Mouse (Mus musculus): ENCODE measurements around the gene Timm10b. TPM values are rescaled to one million over a fixed set of nuclear protein-coding genes. Genes with fewer than 3 reads are reported as not detected.

Gene Timm10b
- polyA plus RNA-seq, 1 experiment from 2014 or later: 150 TPM

DNA sequence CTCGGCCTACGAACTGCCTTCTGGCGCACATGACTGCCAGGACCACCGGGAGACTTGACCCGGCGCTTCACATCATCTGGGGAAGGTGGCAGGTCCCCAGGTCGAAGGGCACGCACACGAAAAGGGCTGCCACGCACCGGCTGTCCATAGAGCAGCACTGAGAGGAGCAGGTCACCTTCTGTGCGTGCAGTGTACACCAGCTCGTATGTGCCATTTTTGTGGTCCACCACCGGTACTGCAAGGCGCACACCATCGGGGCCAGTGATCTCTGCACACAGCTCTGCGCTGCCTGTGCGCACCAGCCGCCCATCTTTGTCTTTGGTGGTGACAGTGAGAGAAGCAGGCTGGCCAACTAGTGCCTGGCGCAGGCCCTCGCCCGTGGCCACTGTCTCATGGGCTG, 22.0 kb upstream of the Timm10b start:
- 92% methylated on average over 22 of the region's 22 CpGs for whole genome bisulfite sequencing
- H3K4me1 ChIP-seq (ENCODE audit: control insufficient read depth, insufficient read depth, low read length): no peaks in the 10 kb centered on the region
- ATAC-seq (replicated peaks; ENCODE audit: insufficient number of reproducible peaks, low FRiP score, low TSS enrichment, low read depth) (no peak), DNase-seq (ENCODE audit: low spot score) (no peak)
- H3K27me3 ChIP-seq (ENCODE audit: control insufficient read depth, insufficient read depth, low read length): no peaks in the 10 kb centered on the region
- H3K9me3 ChIP-seq (replicated peaks; ENCODE audit: control insufficient read depth, low read length): no peaks in the 10 kb centered on the region
- H3K36me3 ChIP-seq (replicated peaks; ENCODE audit: control insufficient read depth, insufficient read depth, low read depth, low read length): peaks cover 2% of the 10 kb centered on the region
- no peak overlapping the region for H3K4me2 ChIP-seq (ENCODE audit: low read depth, low read length)
- no peak overlapping the region for H3K9ac ChIP-seq (replicated peaks; ENCODE audit: low read length)
- no peak overlapping the region for H3K27ac ChIP-seq (replicated peaks; ENCODE audit: low read depth, low read length)
- H3K4me3 ChIP-seq (ENCODE audit: low read depth, low read length): no peak overlapping the region

- no peaks in the 10 kb centered on the region; the same call in 1 of the 2 replicates for H3K36me3 ChIP-seq (replicated peaks; ENCODE audit: control insufficient read depth, insufficient read depth, low read depth, low read length)
- H3K27ac ChIP-seq (replicated peaks; ENCODE audit: low read depth, low read length): no peak overlapping the region
- no peaks in the 10 kb centered on the region for H3K27me3 ChIP-seq (ENCODE audit: control insufficient read depth, insufficient read depth, low read length)
- WGBS: 83% methylated on average over 3 of the region's 3 CpGs
- no peak overlapping the region for H3K4me2 ChIP-seq (ENCODE audit: low read depth, low read length)
- H3K9me3 ChIP-seq (replicated peaks; ENCODE audit: control insufficient read depth, low read length): no peaks in the 10 kb centered on the region
- ATAC-seq (replicated peaks; ENCODE audit: insufficient number of reproducible peaks, low FRiP score, low TSS enrichment, low read depth) (no peak), DNase-seq (ENCODE audit: low spot score) (no peak)
- H3K4me1 ChIP-seq (ENCODE audit: control insufficient read depth, insufficient read depth, low read length): no peaks in the 10 kb centered on the region
- H3K4me3 ChIP-seq (ENCODE audit: low read depth, low read length): no peak overlapping the region
- H3K9ac ChIP-seq (replicated peaks; ENCODE audit: low read length): no peak overlapping the region
These were observed 20.2 kb upstream of the Timm10b start for GRCm38 (mm10) chr7:105619701-105620100.

- Histone ChIP-seq H3K9me3 (replicated peaks; ENCODE audit: control insufficient read depth, low read length) (no peaks in the 10 kb centered on the region), H3K4me2 (ENCODE audit: low read depth, low read length) (no peak overlapping the region), H3K36me3 (replicated peaks; ENCODE audit: control insufficient read depth, insufficient read depth, low read depth, low read length) (no peaks in the 10 kb centered on the region; the same call in 1 of the 2 replicates), H3K4me1 (ENCODE audit: control insufficient read depth, insufficient read depth, low read length) (no peaks in the 10 kb centered on the region), H3K27me3 (ENCODE audit: control insufficient read depth, insufficient read depth, low read length) (no peaks in the 10 kb centered on the region), H3K27ac (replicated peaks; ENCODE audit: low read depth, low read length) (no peak overlapping the region), H3K4me3 (ENCODE audit: low read depth, low read length) (no peak overlapping the region), H3K9ac (replicated peaks; ENCODE audit: low read length) (no peak overlapping the region)
- 76% methylated on average over 4 of the region's 4 CpGs for WGBS
- DNase-seq (ENCODE audit: low spot score) (no peak), ATAC-seq (replicated peaks; ENCODE audit: insufficient number of reproducible peaks, low FRiP score, low TSS enrichment, low read depth) (no peak)
These were observed 18.8 kb upstream of the Timm10b start for GRCm38 (mm10) chr7:105621053-105621452.

- Histone ChIP-seq H3K9me3 (replicated peaks; ENCODE audit: control insufficient read depth, low read length) (no peaks in the 10 kb centered on the region), H3K36me3 (replicated peaks; ENCODE audit: control insufficient read depth, insufficient read depth, low read depth, low read length) (no peaks in the 10 kb centered on the region; the same call in 1 of the 2 replicates), H3K27ac (replicated peaks; ENCODE audit: low read depth, low read length) (no peak overlapping the region), H3K9ac (replicated peaks; ENCODE audit: low read length) (no peak overlapping the region), H3K4me1 (ENCODE audit: control insufficient read depth, insufficient read depth, low read length) (no peaks in the 10 kb centered on the region), H3K4me3 (ENCODE audit: low read depth, low read length) (no peak overlapping the region), H3K4me2 (ENCODE audit: low read depth, low read length) (no peak overlapping the region), H3K27me3 (ENCODE audit: control insufficient read depth, insufficient read depth, low read length) (no peaks in the 10 kb centered on the region)
- DNase-seq (ENCODE audit: low spot score): no peak
- no peak for ATAC-seq (replicated peaks; ENCODE audit: insufficient number of reproducible peaks, low FRiP score, low TSS enrichment, low read depth)
- 79% methylated on average over 8 of the region's 8 CpGs for WGBS
These were observed 18.1 kb upstream of the Timm10b start for GRCm38 (mm10) chr7:105621646-105622292.

- Histone ChIP-seq H3K9ac (replicated peaks; ENCODE audit: low read length) (no peak overlapping the region), H3K4me1 (ENCODE audit: control insufficient read depth, insufficient read depth, low read length) (no peaks in the 10 kb centered on the region), H3K36me3 (replicated peaks; ENCODE audit: control insufficient read depth, insufficient read depth, low read depth, low read length) (no peaks in the 10 kb centered on the region), H3K27ac (replicated peaks; ENCODE audit: low read depth, low read length) (no peak overlapping the region), H3K4me3 (ENCODE audit: low read depth, low read length) (no peak overlapping the region), H3K4me2 (ENCODE audit: low read depth, low read length) (no peak overlapping the region), H3K9me3 (replicated peaks; ENCODE audit: control insufficient read depth, low read length) (no peaks in the 10 kb centered on the region), H3K27me3 (ENCODE audit: control insufficient read depth, insufficient read depth, low read length) (no peaks in the 10 kb centered on the region)
- WGBS: 81% methylated on average over 6 of the region's 6 CpGs
- no peak for DNase-seq (ENCODE audit: low spot score)
- no peak for ATAC-seq (replicated peaks; ENCODE audit: insufficient number of reproducible peaks, low FRiP score, low TSS enrichment, low read depth)
These were observed 14.5 kb upstream of the Timm10b start for GRCm38 (mm10) chr7:105625397-105625796.

DNA sequence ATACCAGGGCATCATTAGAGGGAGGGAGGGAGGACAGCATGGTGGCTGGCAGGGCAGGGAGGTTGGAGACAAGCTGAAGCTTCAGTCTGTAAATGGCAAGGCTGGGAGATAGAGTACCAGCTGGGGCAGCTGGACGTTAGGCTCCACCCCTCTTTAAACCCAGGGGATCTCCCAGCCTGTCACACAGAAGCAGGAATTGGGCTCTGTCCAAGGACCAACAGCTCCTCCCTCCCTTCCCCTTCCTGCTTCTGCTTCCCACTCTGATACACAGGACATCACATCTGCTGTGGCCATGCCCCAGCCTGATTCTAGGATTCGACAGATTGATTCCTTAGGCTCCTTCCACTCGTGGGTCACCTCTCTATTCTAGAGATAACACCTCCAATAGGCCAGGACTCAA, 11.2 kb upstream of the Timm10b start:
- H3K4me3 ChIP-seq (ENCODE audit: low read depth, low read length): no peak overlapping the region
- H3K4me1 ChIP-seq (ENCODE audit: control insufficient read depth, insufficient read depth, low read length): no peaks in the 10 kb centered on the region
- WGBS: 29% methylated on average over 3 of the region's 3 CpGs
- H3K4me2 ChIP-seq (ENCODE audit: low read depth, low read length): no peak overlapping the region
- H3K9me3 ChIP-seq (replicated peaks; ENCODE audit: control insufficient read depth, low read length): no peaks in the 10 kb centered on the region
- ATAC-seq (replicated peaks; ENCODE audit: insufficient number of reproducible peaks, low FRiP score, low TSS enrichment, low read depth) (no peak), DNase-seq (ENCODE audit: low spot score) (no peak)
- H3K9ac ChIP-seq (replicated peaks; ENCODE audit: low read length): no peak overlapping the region
- H3K27ac ChIP-seq (replicated peaks; ENCODE audit: low read depth, low read length): no peak overlapping the region
- no peaks in the 10 kb centered on the region for H3K27me3 ChIP-seq (ENCODE audit: control insufficient read depth, insufficient read depth, low read length)
- no peaks in the 10 kb centered on the region for H3K36me3 ChIP-seq (replicated peaks; ENCODE audit: control insufficient read depth, insufficient read depth, low read depth, low read length)

GRCm38 (mm10) chr7:105632551-105632972, 7.3 kb upstream of the Timm10b start:
- H3K4me2 ChIP-seq (ENCODE audit: low read depth, low read length): peak overlapping the region; percentile 81
- H3K9ac ChIP-seq (replicated peaks; ENCODE audit: low read length): peak overlapping the region; percentile 83
- ATAC-seq (replicated peaks; ENCODE audit: insufficient number of reproducible peaks, low FRiP score, low TSS enrichment, low read depth): no peak
- H3K4me1 ChIP-seq (ENCODE audit: control insufficient read depth, insufficient read depth, low read length): no peaks in the 10 kb centered on the region
- peak overlapping the region; percentile 86 for H3K4me3 ChIP-seq (ENCODE audit: low read depth, low read length)
- H3K9me3 ChIP-seq (replicated peaks; ENCODE audit: control insufficient read depth, low read length): no peaks in the 10 kb centered on the region
- WGBS: 19% methylated on average over 4 of the region's 4 CpGs
- H3K36me3 ChIP-seq (replicated peaks; ENCODE audit: control insufficient read depth, insufficient read depth, low read depth, low read length): no peaks in the 10 kb centered on the region; the same call in 1 of the 2 replicates
- H3K27me3 ChIP-seq (ENCODE audit: control insufficient read depth, insufficient read depth, low read length): no peaks in the 10 kb centered on the region
- H3K27ac ChIP-seq (replicated peaks; ENCODE audit: low read depth, low read length): no peak overlapping the region
- DNase-seq (ENCODE audit: low spot score): peak; percentile 16

GRCm38 (mm10) chr7:105633127-105633800, 6.6 kb upstream of the Timm10b start, which contains the start of gene Trim3:
Gene Trim3 (minus strand): TSS chr7:105633571.
- H3K4me2 ChIP-seq (ENCODE audit: low read depth, low read length): peak within 1 kb of the TSS; percentile 81
- WGBS: under 1% methylated on average over 57 of the region's 71 CpGs
- DNase-seq (ENCODE audit: low spot score): peak; percentile 92
- H3K4me3 ChIP-seq (ENCODE audit: low read depth, low read length): peak within 1 kb of the TSS; percentile 86
- H3K27ac ChIP-seq (replicated peaks; ENCODE audit: low read depth, low read length): no peak within 1 kb of the TSS
- H3K27me3 ChIP-seq (ENCODE audit: control insufficient read depth, insufficient read depth, low read length): no peaks in the 10 kb centered on the region
- no peaks in the 10 kb centered on the region; the same call in 1 of the 2 replicates for H3K36me3 ChIP-seq (replicated peaks; ENCODE audit: control insufficient read depth, insufficient read depth, low read depth, low read length)
- H3K9ac ChIP-seq (replicated peaks; ENCODE audit: low read length): peak within 1 kb of the TSS; percentile 83
- no peaks in the 10 kb centered on the region for H3K9me3 ChIP-seq (replicated peaks; ENCODE audit: control insufficient read depth, low read length)
- H3K4me1 ChIP-seq (ENCODE audit: control insufficient read depth, insufficient read depth, low read length): no peaks in the 10 kb centered on the region
- ATAC-seq (replicated peaks; ENCODE audit: insufficient number of reproducible peaks, low FRiP score, low TSS enrichment, low read depth): peak; percentile 89

All from embryonic facial prominence, embryonic 11.5 days (tissue).